Mouse (Mus musculus) hindbrain, embryonic 10.5 days (tissue): ENCODE measurements around the gene Abcc6. TPM values are rescaled to one million over a fixed set of nuclear protein-coding genes. Genes with fewer than 3 reads are reported as not detected.

Source experiments
- DNase-seq: peaks from one replicate; pipeline ENCODE4 v3.0.0-alpha.2; 2017; ENCODE audit warnings: low spot score
- H3K27ac ChIP-seq: fragments of 300-500 bp; sonication (generic); 2 replicates; pipeline ENCODE4 v1.5.1; 2016; ENCODE audit warnings: mild to moderate bottlenecking, moderate library complexity
- H3K27me3 ChIP-seq: fragments of 300-500 bp; sonication (generic); 2 replicates; pipeline ENCODE4 v1.6.1; 2016; ENCODE audit warnings: mild to moderate bottlenecking; ENCODE audit not compliant: poor library complexity, insufficient read depth, severe bottlenecking
- H3K36me3 ChIP-seq: fragments of 300-500 bp; sonication (generic); 2 replicates; pipeline ENCODE4 v1.6.1; 2016; ENCODE audit warnings: mild to moderate bottlenecking, moderate library complexity
- H3K4me1 ChIP-seq: fragments of 300-500 bp; sonication (generic); replicated peaks from 2 replicates; pipeline ENCODE4 v1.6.1; 2016; ENCODE audit warnings: mild to moderate bottlenecking
- H3K4me3 ChIP-seq: fragments of 300-500 bp; sonication (generic); 2 replicates; pipeline ENCODE4 v1.5.1; 2016; ENCODE audit warnings: mild to moderate bottlenecking, moderate library complexity
- H3K9me3 ChIP-seq: fragments of 300-500 bp; sonication (generic); 2 replicates; pipeline ENCODE4 v1.6.1; 2016; ENCODE audit warnings: mild to moderate bottlenecking, moderate library complexity
- WGBS: fragments of 180-500 bp; shearing (Covaris S2); methylation state at CpG from one replicate; pipeline ENCODE4 v1.1.7; 2016; 5-methylcytosine and 5-hydroxymethylcytosine counted together
- polyA plus RNA-seq: library from polyadenylated mRNA; unstranded; fragments of >200 nt; fragmentation: Nextera tagmentation; extraction: Ambion mirVana; gene quantifications from 2 replicates; pipeline ENCODE4 v1.2.1, GENCODE M21; 2016

The Abcc6 gene
- polyA plus RNA-seq, 1 experiment from 2014 or later = 0.20 TPM

- Histone ChIP-seq H3K4me1 (peaks cover 60% of the 10 kb centered on the region), H3K27ac (peak overlapping the region; percentile 89), H3K4me3 (peak overlapping the region; percentile 56), H3K36me3 (no peaks in the 10 kb centered on the region), H3K27me3 (peaks cover 21% of the 10 kb centered on the region), H3K9me3 (peaks cover 2% of the 10 kb centered on the region; the same call in 1 of the 2 replicates)
- 86% methylated on average over 12 of the region's 12 CpGs for WGBS
- no peak for DNase-seq
Measured at GRCm38 (mm10) chr7:45921950-45922600, 108.0 kb downstream of the Abcc6 start.

- H3K27me3 ChIP-seq = peaks cover 19% of the 10 kb centered on the region
- DNase-seq = no peak
- H3K4me3 ChIP-seq = peak within 1 kb of the TSS; percentile 22; the same call in 1 of the 2 replicates
- H3K36me3 ChIP-seq = no peaks in the 10 kb centered on the region
- H3K4me1 ChIP-seq = peaks cover 69% of the 10 kb centered on the region
- 58% methylated on average over 9 of the region's 9 CpGs for WGBS
- peaks cover 2% of the 10 kb centered on the region; the same call in 1 of the 2 replicates for H3K9me3 ChIP-seq
- H3K27ac ChIP-seq = peak within 1 kb of the TSS; percentile 89
Measured at GRCm38 (mm10) chr7:45921242-45921621, 108.9 kb downstream of the Abcc6 start, which contains the start of gene Emp3. Gene Emp3, minus strand, starts transcription at chr7:45921404.

- Histone ChIP-seq H3K4me1 (peaks cover 74% of the 10 kb centered on the region), H3K27me3 (peaks cover 19% of the 10 kb centered on the region), H3K4me3 (peak overlapping the region; percentile 22; the same call in 1 of the 2 replicates), H3K36me3 (no peaks in the 10 kb centered on the region), H3K9me3 (peaks cover 2% of the 10 kb centered on the region; the same call in 1 of the 2 replicates), H3K27ac (peak overlapping the region; percentile 60)
- DNase-seq = no peak
- 51% methylated on average over 9 of the region's 9 CpGs for WGBS
Measured at GRCm38 (mm10) chr7:45920583-45921241, 109.4 kb downstream of the Abcc6 start.

GRCm38 (mm10) chr7:45919761-45920160 lies 110.3 kb downstream of the Abcc6 start:
- no peak overlapping the region for H3K4me3 ChIP-seq
- peaks cover 19% of the 10 kb centered on the region for H3K27me3 ChIP-seq
- DNase-seq = no peak
- H3K4me1 ChIP-seq = peaks cover 73% of the 10 kb centered on the region
- no peaks in the 10 kb centered on the region; the same call in 1 of the 2 replicates for H3K9me3 ChIP-seq
- H3K36me3 ChIP-seq = no peaks in the 10 kb centered on the region
- peak overlapping the region; percentile 60; the same call in 1 of the 2 replicates for H3K27ac ChIP-seq
- WGBS = 80% methylated on average over 4 of the region's 4 CpGs

DNA sequence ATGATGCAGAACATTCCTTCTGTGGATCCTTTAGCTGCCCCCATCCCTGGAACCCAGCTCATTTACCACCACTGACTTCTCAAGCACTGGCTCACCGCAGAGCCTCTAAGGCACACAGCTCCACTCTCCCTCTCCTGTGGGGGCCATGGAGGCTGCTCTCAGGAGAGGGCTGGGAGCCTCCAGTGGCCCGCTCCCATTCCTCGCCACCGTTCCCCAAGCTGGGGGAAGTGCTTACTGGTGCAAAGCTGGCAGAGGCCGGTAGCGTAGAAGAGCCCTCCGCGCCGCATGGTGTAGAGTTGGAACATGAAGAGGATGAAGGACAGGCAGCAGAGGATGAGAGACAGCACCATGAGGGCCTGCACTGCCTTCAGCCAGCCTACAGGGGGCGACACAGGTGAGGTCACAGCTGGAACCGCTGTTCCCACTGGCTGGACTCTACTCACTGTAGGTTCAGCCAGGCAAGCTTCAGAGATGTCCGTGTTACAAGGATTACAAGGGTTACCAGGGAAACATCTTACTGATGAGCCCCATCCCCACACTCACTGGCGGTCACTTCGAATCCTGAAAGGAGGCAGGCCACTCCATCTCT lies 110.9 kb downstream of the Abcc6 start:
- Histone ChIP-seq H3K4me1 (peaks cover 68% of the 10 kb centered on the region), H3K27ac (0 out of 2 replicates have a peak overlapping the region, but pooled peaks have one; percentile 60), H3K4me3 (no peak overlapping the region), H3K27me3 (peaks cover 19% of the 10 kb centered on the region), H3K9me3 (no peaks in the 10 kb centered on the region), H3K36me3 (no peaks in the 10 kb centered on the region)
- WGBS = 65% methylated on average over 14 of the region's 14 CpGs
- no peak for DNase-seq

DNA sequence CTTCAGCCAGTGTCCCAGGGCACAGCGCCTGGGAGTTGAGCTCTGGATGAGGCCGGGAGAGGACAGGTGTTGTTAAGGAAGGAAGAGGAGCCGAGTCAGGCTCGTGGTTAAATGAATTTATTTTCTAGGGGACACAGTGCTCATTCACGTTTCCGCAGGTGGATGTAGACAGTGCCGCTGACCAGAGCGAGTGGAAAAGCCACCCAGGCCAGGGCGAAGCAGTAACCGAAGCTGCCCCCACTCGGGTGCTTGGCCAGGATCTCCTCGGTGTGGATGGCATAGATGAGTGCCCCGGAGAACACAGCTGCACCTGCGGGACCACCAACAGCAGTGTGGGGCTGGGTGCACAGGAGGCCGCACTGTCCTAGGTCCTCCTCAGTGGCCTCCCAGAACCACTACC lies 112.2 kb downstream of the Abcc6 start:
- 90% methylated on average over 15 of the region's 15 CpGs for WGBS
- peak overlapping the region; percentile 84 for H3K27ac ChIP-seq

More for the DNA sequence above, 112.2 kb downstream of the Abcc6 start:
- Histone ChIP-seq H3K27me3 (peaks cover 19% of the 10 kb centered on the region), H3K4me3 (no peak overlapping the region), H3K36me3 (peaks cover 10% of the 10 kb centered on the region), H3K4me1 (peaks cover 55% of the 10 kb centered on the region), H3K9me3 (no peaks in the 10 kb centered on the region)
- DNase-seq = no peak

Other genes starting within 250 kb of the Abcc6 start
- gene Lmtk3, start 246.6 kb downstream of the Abcc6 start, polyA plus RNA-seq = 2.3 and 5.4 TPM in 2 replicates
- 1.7 and 2.2 TPM in 2 replicates for gene Sult2b1, start 245.6 kb downstream of the Abcc6 start, polyA plus RNA-seq
- 164 and 231 TPM in 2 replicates for gene Cyth2, start 215.7 kb downstream of the Abcc6 start, polyA plus RNA-seq
- gene Kcnj14, start 205.5 kb downstream of the Abcc6 start, polyA plus RNA-seq = 0.91 and 1.0 TPM in 2 replicates
- gene Grwd1, start 199.4 kb downstream of the Abcc6 start, polyA plus RNA-seq = 85.2 and 110 TPM in 2 replicates
- 37.6 and 67.7 TPM in 2 replicates for gene Kdelr1, start 157.5 kb downstream of the Abcc6 start, polyA plus RNA-seq
- gene Grin2d, start 151.9 kb downstream of the Abcc6 start, polyA plus RNA-seq = 0.19 and 0.33 TPM in 2 replicates
- 1.1 and 1.3 TPM in 2 replicates for gene Syngr4, start 133.6 kb downstream of the Abcc6 start, polyA plus RNA-seq
- 4.5 and 4.8 TPM in 2 replicates for gene Tmem143, start 133.4 kb downstream of the Abcc6 start, polyA plus RNA-seq
- gene Emp3, start 108.9 kb downstream of the Abcc6 start, polyA plus RNA-seq = 16.7 and 29.7 TPM in 2 replicates
- 6.5 and 7.7 TPM in 2 replicates for gene Ccdc114, start 106.2 kb downstream of the Abcc6 start, polyA plus RNA-seq
- 29.3 and 30.7 TPM in 2 replicates for gene Nomo1, start 3.4 kb upstream of the Abcc6 start, polyA plus RNA-seq
- 0.22 and 0.48 TPM in 2 replicates for gene Kcnj11, start 70.5 kb upstream of the Abcc6 start, polyA plus RNA-seq
- 1.2 and 1.8 TPM in 2 replicates for gene Abcc8, start 149.7 kb upstream of the Abcc6 start, polyA plus RNA-seq
- 3.3 and 4.7 TPM in 2 replicates for gene Ush1c, start 208.2 kb upstream of the Abcc6 start, polyA plus RNA-seq
- gene Otog, start 210.7 kb upstream of the Abcc6 start, polyA plus RNA-seq = 0.31 and 1.7 TPM in 2 replicates